Mouse (Mus musculus) adrenal gland, adult (tissue): ENCODE results near the gene Ttc41.
A peak's percentile ranks its signal among the peaks of the same experiment; 100 is the strongest.

Source experiments
- DNase-seq, 2 experiments: peaks; one replicate each; pipeline ENCODE4 v3.0.0; 2022 to 2023; ENCODE audit warnings: low spot score in 1 of 2; ENCODE audit not compliant: inconsistent age in 2 of 2

Ttc41 gene

GRCm38 (mm10) chr10:86744306-86744705, 38.7 kb downstream of the Ttc41 start:
- DNase-seq: no peak

DNA sequence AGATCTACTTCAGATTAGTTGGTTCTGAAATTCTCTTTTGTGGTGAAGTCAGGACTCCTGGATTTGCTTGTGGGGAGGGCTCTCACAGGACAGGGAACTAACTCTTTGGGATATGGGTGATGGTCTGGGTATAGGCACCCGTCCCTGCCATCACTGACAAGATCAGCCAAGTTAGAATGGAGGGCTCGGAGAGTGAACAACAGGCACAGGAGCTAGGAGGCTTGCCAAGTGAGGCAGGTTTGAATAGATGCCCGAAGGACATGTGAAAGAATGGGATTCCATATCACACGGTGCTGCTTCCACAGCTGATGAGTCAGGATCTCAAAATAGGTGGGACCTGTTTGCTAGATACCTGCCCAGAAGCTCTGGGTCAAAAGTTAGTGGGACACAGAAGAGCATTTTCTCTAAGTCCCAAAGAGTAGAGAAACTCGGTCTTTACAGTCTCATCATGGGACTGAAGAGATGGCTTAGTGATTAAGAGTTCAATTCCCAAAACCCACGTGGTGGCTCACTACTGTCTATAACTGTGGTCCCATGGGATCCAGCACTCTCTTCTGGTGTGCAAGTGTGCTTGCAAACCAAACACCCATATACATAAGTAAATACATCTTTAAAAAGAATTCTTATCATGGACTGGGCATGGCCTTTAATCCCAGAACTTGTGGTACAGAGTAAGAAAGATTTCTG, 50.3 kb downstream of the Ttc41 start:
- peak in 1 of 2 experiments; percentile 1 for DNase-seq

GRCm38 (mm10) chr10:86757724-86758123, 52.1 kb downstream of the Ttc41 start:
- no peak for DNase-seq

DNA sequence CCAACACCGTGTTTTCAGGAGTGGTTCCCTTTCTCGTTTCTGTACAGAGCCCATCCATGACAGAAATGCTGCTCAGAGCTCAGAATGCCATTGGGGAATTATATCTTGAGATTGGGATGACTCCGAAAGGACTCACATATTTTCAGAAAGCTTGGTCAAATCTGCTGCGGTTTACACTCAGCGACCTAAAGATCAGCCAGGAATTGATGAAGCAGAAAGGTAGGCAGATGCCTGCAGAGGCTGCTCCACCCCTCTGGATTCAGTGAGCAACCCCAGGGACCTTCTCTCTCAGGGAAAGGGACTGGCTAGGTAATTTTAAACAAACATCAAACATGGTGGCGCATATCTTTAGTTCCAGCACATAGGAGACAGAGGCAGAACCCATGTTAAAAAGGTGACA, 52.6 kb downstream of the Ttc41 start:
- peak in 1 of 2 experiments; percentile 1 for DNase-seq

GRCm38 (mm10) chr10:86761236-86761635, 55.6 kb downstream of the Ttc41 start:
- DNase-seq: no peak

DNA sequence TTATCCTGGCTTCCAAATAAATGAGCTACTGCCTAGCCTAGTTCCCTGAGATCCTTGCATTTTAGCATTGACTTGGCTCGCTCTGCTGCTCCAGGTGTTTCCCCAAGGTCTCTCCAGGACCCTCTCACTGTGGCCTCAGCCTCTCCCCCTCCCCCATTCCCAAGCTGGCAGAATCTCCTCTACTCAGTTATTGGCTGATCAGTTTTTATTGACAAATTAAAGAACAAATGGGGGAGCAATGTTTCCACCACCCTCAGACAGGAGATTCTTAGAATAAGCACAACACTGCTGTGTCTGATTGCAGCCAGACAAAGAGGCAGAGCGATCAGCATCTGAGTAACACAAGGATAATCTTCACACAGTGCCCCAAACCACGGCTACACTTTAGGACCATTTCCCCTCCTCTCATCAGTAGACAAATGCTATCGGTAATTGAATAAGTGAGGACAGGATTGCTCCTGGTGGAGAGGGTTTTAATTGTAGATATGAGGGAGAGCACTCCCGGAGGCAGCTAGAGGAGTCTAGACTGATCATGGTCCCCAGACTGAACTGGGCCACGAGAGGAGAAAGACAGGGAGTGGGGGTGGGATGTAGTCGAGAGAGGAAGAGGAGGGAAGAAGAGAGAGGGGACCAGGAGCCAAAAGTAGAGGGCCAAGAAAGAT, 56.2 kb downstream of the Ttc41 start:
- peak in 1 of 2 experiments; percentile 3 for DNase-seq

- no peak for DNase-seq
Measured at GRCm38 (mm10) chr10:86762384-86762730, 56.7 kb downstream of the Ttc41 start.

DNA sequence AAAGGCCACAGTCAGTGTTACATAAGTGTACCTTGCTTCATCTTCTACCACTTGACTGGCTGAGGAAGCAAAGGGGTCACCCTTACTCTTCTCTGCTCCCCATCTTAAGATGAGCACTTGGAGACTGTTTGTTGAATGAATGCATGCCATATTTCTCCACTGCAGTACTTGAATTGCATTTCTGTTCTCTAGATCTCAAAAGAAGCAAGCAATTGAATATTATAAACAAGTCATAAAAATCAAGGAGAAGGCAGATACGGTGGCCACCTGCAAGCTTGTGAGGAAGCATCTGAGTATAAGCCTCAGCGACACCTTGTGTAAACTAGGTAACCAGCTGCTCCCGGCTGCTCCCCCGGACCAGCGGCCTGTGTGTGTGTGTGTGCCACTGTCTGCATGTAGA, 58.1 kb downstream of the Ttc41 start, which contains the start of gene Gm49358:
Gene Gm49358, plus strand, starts transcription at position 301 of the 400 bp plus-strand sequence.
- no peak for DNase-seq

DNA sequence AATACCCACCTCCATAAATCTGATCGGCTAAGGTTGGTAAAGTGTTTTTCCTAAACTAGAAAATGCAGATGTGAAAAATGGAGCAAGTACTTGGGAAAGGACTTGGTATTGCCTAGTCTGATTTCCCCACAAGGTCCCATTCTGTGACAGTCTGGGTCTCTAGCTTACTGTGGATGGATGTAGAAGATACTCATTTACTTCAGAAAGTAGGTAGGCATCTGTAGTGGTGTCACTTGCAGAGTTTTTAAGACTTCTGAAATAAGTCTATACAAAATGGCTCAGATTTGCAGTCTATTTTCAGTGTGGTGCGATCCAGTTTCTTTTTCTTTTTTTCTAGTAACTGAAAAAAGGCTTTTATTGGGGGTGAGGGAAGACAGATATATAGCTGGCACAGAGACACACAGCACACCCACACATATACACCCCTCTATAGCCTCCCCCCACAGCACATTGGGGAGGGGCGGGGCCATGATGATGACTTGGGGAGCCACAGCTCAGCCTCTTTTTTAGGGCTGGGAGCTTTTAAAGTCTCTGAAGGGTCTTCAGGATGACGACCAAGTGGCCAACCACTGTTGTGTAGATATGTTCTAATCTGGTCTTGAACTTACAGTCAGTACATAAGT, 59.8 kb downstream of the Ttc41 start:
- DNase-seq: no peak

GRCm38 (mm10) chr10:86769216-86769615, 63.6 kb downstream of the Ttc41 start:
- no peak for DNase-seq

GRCm38 (mm10) chr10:86769797-86770196, 64.2 kb downstream of the Ttc41 start:
- peak in 1 of 2 experiments; percentile 48 for DNase-seq

DNA sequence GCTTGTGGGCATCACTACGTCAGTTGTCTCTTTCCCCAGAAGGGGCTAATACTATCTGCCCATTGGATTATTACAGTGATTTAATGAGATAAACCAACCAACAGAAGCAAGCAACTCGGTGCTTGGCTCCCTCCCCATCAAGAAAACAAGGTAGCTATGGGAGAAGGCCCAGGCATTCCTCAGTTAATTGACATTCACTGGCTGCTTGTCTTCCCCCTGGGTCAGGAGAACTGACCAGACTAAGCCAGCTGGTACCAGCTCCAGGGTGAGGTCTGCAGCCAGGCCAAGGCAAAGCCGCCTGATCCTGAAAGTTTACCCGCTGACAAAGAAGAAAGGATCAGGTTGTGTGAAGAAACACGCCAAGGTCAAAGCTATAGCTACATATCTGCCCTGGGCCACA, 66.1 kb downstream of the Ttc41 start:
- DNase-seq: no peak

DNA sequence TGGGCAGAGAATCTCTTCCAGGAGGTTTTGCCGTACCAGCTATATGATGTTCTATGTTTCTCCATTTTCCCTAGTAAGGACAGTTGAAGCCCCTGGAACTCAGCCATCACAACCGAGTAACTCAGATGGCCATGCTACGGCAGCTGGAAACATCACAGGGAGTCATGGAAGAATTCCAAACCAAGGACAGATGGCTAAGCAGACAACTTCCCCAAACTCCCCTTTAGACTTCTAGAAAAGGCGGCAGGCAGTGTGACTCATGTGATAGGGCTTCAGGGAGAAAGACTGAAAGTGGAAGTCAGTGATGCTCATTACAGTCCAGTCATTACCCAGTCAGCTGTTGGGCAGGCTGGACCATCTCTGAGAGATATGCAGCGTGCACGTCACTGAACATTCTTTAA, 66.6 kb downstream of the Ttc41 start:
- peak; percentile 52 to 77 for DNase-seq

DNA sequence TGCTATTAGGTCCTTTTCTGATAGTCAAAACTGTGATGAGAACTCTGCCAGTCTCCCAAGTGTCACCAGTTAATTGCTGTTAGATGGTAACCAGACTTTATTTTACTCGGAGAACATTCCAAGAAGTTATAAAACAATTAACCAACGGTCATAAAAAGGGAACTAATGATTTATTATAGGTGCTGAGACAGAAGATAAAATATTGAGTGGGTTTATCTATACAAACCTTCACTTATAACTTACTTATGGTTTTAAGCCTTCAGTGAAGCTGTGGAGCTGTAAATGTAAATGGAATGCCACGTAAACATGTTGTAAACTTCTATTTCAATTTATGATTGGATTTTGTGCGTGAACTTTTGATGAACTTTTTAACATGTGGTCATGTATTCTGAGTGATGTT, 67.7 kb downstream of the Ttc41 start:
- no peak for DNase-seq

DNA sequence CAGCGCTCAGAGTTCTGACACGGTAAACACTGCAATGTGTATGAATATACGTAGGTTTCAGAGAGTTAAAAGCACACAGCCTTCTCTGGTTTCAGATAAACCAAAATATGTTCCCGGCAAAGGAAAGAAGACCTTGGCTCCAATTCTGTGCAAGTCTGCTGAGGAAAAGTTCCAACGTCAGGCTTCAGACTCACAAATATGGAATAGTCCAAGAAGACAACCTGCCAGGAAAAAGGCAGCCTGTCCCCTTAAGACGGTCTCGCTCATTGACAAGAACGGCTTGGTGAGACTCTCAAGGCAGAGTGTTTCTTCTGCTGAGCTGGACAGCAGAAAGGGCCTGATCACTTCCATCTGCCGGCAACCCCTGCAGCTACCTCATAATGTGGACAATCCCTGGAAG, 70.7 kb downstream of the Ttc41 start:
- DNase-seq: no peak

- no peak for DNase-seq
Measured at GRCm38 (mm10) chr10:86777614-86778319, 72.2 kb downstream of the Ttc41 start.

- DNase-seq: peak; percentile 99 to 100
Measured at GRCm38 (mm10) chr10:86778398-86779116, 72.9 kb downstream of the Ttc41 start, which contains the start of gene Nt5dc3. TSS of gene Nt5dc3 (plus strand) at chr10:86779005.

GRCm38 (mm10) chr10:86779117-86779755, 73.6 kb downstream of the Ttc41 start:
- DNase-seq: peak; percentile 66 to 85

DNA sequence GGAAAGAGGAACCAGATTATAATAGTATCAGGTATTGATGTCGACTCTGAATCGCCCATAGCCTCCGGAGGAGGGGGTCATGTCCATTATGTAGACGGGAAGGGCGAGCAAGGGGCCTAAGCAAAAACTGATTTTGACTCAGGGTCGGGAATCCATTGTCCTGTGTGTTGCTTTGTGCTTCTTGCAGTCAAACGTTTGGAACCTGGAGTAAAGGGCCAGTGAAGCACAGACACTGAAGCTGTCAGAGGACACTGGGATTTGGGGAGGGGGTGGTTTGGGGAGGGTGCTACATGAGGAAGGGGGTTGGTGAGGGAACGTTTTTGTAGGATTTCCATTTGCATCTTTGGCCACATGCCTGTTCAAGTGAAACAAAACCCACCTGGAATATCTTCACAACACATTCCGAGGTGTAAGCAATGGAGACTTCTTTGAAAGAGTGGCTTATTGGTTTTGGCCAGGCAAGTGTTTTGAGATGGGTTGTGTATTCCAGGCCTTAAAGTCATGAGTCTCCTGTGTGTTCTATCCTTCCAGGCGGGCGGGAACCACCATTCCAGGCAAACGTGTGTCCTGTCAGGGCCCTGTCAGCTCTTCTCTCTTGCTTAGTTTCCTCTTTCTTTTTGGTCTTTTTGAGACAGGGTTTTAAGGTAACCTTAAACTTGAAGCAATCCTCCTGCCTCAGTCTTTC, 74.3 kb downstream of the Ttc41 start:
- peak; percentile 16 to 67 for DNase-seq

DNA sequence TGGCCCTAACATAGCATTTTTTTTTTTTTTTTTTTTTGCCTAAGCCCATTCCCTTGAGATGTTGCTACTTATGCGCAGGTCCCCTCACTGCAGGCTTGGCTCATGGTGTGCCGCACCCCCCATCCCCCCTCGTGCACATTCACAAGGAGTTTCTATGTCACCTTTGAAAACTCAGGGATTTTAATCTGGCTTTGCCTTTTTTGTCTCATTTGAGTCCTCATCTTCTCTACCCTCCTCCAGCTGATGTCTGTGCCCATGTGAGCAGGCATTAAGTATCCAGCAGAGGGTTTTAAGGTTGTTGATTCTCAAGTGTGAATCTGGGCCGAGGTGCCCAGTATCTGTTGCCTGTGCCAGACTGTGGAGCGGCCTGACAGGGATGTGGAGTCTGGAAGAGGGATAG, 76.0 kb downstream of the Ttc41 start:
- DNase-seq: peak; percentile 13 to 48
